Mouse (Mus musculus) limb, embryonic 15.5 days (tissue): ENCODE measurements at regions not wholly inside any gene's neighbourhood (a gene's known extent, or its start where the extent isn't known, plus 50 kb on each side); places are given as distances from the start of the nearest gene placed in this dataset.

Source experiments
- ATAC-seq: fragments of 200-750 bp; cut with Nextera tagmentation; 2 replicates; pipeline ENCODE4 v1.8.0; 2017; ENCODE audit warnings: low read depth, moderate TSS enrichment; ENCODE audit not compliant: insufficient number of reproducible peaks, low FRiP score, low TSS enrichment
- H3K27ac ChIP-seq: fragments of 300-500 bp; sonication (generic); 2 replicates; pipeline ENCODE4 v1.5.1; 2015; ENCODE audit warnings: moderate library complexity, mild to moderate bottlenecking, inconsistent platforms
- H3K27me3 ChIP-seq: fragments of 300-500 bp; sonication (generic); 2 replicates; pipeline ENCODE4 v1.6.1; 2015; ENCODE audit warnings: inconsistent platforms
- H3K36me3 ChIP-seq: fragments of 300-500 bp; sonication (generic); 2 replicates; pipeline ENCODE4 v1.6.1; 2015; ENCODE audit warnings: inconsistent platforms
- H3K4me1 ChIP-seq: fragments of 300-500 bp; sonication (generic); 2 replicates; pipeline ENCODE4 v1.6.1; 2015; ENCODE audit warnings: inconsistent platforms
- H3K4me2 ChIP-seq: fragments of 300-500 bp; sonication (generic); 2 replicates; pipeline ENCODE4 v1.6.1; 2015; ENCODE audit warnings: mild to moderate bottlenecking, inconsistent platforms
- H3K4me3 ChIP-seq: fragments of 300-500 bp; sonication (generic); 2 replicates; pipeline ENCODE4 v1.5.1; 2015; ENCODE audit warnings: mild to moderate bottlenecking, inconsistent platforms
- H3K9ac ChIP-seq: fragments of 300-500 bp; sonication (generic); 2 replicates; pipeline ENCODE4 v1.6.1; 2015; ENCODE audit warnings: inconsistent platforms
- H3K9me3 ChIP-seq: fragments of 300-500 bp; sonication (generic); 2 replicates; pipeline ENCODE4 v1.6.1; 2016; ENCODE audit warnings: inconsistent platforms
- WGBS: fragments of 180-500 bp; shearing (Covaris S2); methylation state at CpG from one replicate; pipeline ENCODE4 v1.1.7; 2015; 5-methylcytosine and 5-hydroxymethylcytosine counted together

- Histone ChIP-seq H3K4me3 (no peak overlapping the region), H3K9me3 (no peaks in the 10 kb centered on the region), H3K4me2 (no peak overlapping the region), H3K36me3 (no peaks in the 10 kb centered on the region), H3K27ac (no peak overlapping the region), H3K9ac (no peak overlapping the region), H3K27me3 (no peaks in the 10 kb centered on the region), H3K4me1 (no peaks in the 10 kb centered on the region)
- ATAC-seq: no peak
- 36% methylated on average over 4 of the region's 4 CpGs for WGBS
Observed at GRCm38 (mm10) chr5:43049381-43050301, 183.3 kb upstream of the Cpeb2 start.

DNA sequence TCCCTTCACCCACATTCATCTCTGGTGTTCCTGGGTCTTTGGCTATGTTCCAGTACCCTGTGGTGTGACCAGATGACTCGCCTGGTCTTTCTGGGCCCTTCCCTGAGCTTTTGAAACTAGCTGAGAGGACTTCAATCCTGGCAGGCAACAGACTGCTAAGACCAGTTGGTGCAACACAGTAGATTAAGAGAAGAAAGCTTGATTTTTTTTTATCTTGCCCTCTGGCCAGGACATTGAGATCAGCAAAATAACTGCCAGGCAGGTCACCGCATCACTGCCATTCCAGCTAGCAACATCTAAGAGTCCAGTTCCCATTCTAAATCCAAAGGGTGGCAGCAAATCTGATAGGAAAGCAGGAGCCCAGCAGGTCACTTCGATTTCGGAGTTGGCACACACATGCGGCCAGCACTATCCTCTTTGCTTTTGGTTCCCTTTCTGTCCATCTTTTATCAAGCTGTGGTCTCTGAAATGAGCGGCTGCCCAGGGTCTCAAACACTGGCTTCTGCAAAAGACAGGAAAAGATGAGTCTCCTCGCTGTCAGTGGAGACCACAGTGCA lies 181.9 kb upstream of the Cpeb2 start:
- Histone ChIP-seq H3K27me3 (no peaks in the 10 kb centered on the region), H3K36me3 (no peaks in the 10 kb centered on the region), H3K9me3 (no peaks in the 10 kb centered on the region), H3K9ac (no peak overlapping the region), H3K4me2 (no peak overlapping the region), H3K4me1 (no peaks in the 10 kb centered on the region), H3K4me3 (no peak overlapping the region), H3K27ac (no peak overlapping the region)
- no peak for ATAC-seq
- 81% methylated on average over 7 of the region's 7 CpGs for WGBS

GRCm38 (mm10) chr5:43052668-43053067 lies 180.3 kb upstream of the Cpeb2 start:
- no peaks in the 10 kb centered on the region for H3K36me3 ChIP-seq
- WGBS: 50% methylated on average over 1 of the region's 1 CpGs

DNA sequence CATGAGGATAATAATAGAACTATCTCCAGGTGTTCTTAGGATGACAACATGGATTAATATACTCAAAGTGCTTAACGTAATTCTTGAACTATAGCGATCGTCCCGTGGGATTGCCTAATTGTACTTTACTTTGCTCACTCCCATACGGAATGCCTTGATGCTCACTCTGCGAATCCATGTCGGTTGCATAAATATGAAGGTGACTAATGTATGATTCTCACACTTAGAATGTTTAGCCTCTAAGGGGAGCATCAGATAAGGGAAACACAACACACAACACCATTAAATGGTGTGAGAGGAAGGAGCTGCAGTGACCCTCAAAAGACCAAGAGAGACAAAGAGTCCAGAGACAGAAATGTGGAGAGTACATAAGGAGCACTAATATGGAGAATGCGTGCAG lies 178.4 kb upstream of the Cpeb2 start:
- 89% methylated on average over 8 of the region's 8 CpGs for WGBS

More at GRCm38 (mm10) chr5:43052668-43053067, 180.3 kb upstream of the Cpeb2 start:
- Histone ChIP-seq H3K27me3 (no peaks in the 10 kb centered on the region), H3K4me2 (no peak overlapping the region), H3K27ac (no peak overlapping the region), H3K9me3 (no peaks in the 10 kb centered on the region), H3K9ac (no peak overlapping the region), H3K4me3 (no peak overlapping the region), H3K4me1 (no peaks in the 10 kb centered on the region)
- no peak for ATAC-seq

DNA sequence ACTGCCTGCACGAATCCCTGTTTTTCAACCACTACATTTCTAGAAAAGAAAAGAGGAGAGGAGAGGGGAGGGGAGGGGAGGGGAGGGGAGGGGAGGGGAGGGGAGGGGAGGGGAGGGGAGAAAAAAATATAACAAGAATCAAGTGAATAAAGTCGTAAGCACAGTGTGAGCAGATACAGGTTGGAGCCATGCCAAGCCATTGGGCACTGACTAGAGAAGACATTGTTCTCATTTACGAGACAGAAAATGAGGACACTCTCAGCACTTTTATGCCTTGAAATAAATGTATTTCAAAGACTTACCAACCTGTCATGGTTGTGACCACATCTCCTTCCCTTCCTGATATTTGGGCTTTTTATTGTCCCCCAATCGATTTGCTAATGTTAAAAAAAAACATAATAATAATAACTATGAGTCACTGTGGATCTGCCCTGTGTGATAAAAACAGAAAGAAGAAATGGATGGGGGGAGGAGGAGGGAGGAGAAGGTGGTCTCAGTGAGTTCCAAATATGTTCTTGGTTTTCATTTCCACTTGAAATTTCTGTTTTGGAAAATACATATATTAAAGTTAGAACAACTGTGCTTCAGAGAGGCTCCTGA lies 177.8 kb upstream of the Cpeb2 start:
- WGBS: 60% methylated on average over 4 of the region's 4 CpGs
- no peak overlapping the region for H3K4me2 ChIP-seq
- peak overlapping the region; percentile 38; the same call in 1 of the 2 replicates for H3K27ac ChIP-seq
- no peaks in the 10 kb centered on the region for H3K4me1 ChIP-seq
- no peaks in the 10 kb centered on the region for H3K9me3 ChIP-seq
- no peaks in the 10 kb centered on the region for H3K27me3 ChIP-seq
- no peak for ATAC-seq
- H3K4me3 ChIP-seq: no peak overlapping the region
- H3K9ac ChIP-seq: no peak overlapping the region
- no peaks in the 10 kb centered on the region for H3K36me3 ChIP-seq

More for the DNA sequence above, 178.4 kb upstream of the Cpeb2 start:
- no peak for ATAC-seq
- no peak overlapping the region for H3K4me2 ChIP-seq
- no peaks in the 10 kb centered on the region for H3K4me1 ChIP-seq
- H3K9me3 ChIP-seq: no peaks in the 10 kb centered on the region
- no peaks in the 10 kb centered on the region for H3K36me3 ChIP-seq
- H3K9ac ChIP-seq: no peak overlapping the region
- H3K27me3 ChIP-seq: no peaks in the 10 kb centered on the region
- H3K27ac ChIP-seq: no peak overlapping the region
- H3K4me3 ChIP-seq: no peak overlapping the region

DNA sequence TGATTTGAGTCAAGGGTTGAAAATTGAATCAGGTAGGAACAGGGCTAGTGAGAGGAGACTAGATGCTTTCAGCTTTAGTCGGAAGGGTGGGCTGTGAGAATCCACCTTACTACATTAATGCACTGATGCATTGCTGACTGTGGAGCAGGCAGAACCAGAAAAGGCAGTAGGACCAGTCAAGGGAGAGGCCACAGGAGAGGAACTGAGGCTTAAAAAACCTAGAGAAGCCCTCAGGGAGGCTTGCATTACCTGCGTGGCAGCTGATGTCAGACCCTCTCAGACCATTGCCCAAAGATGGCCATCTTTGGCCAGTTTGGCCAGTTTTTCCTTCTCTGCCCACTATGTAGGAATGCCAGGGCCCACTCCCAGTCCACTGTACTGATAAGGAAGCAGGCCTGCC lies 176.5 kb upstream of the Cpeb2 start:
- 79% methylated on average over 2 of the region's 2 CpGs for WGBS
- Histone ChIP-seq H3K9me3 (no peaks in the 10 kb centered on the region), H3K4me2 (no peak overlapping the region), H3K4me1 (no peaks in the 10 kb centered on the region), H3K27ac (no peak overlapping the region), H3K4me3 (no peak overlapping the region), H3K9ac (no peak overlapping the region), H3K27me3 (no peaks in the 10 kb centered on the region), H3K36me3 (no peaks in the 10 kb centered on the region)
- ATAC-seq: no peak

DNA sequence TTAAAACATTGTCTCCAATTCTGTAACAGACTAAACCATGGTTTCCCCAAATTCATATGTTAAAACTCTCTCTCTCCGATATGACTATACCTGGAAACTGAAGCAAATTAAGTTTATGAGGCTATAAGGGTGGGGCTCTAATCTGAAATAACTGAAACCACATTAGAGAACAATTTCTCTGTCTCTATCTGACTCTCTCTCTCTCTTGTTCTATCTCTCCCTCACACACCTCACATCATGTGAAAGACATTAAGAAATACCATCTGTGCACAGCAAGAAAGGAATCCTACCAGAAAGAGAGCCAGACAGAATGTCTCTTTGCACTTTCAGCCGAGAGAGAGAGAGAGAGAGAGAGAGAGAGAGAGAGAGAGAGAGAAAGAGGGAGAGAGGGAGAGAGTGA lies 171.7 kb upstream of the Cpeb2 start:
- H3K9ac ChIP-seq: no peak overlapping the region
- ATAC-seq: no peak
- H3K36me3 ChIP-seq: no peaks in the 10 kb centered on the region
- no peak overlapping the region for H3K27ac ChIP-seq
- no peak overlapping the region for H3K4me2 ChIP-seq
- H3K27me3 ChIP-seq: no peaks in the 10 kb centered on the region
- H3K4me1 ChIP-seq: no peaks in the 10 kb centered on the region
- no peaks in the 10 kb centered on the region for H3K9me3 ChIP-seq
- H3K4me3 ChIP-seq: no peak overlapping the region
- WGBS: 32% methylated on average over 2 of the region's 2 CpGs

GRCm38 (mm10) chr5:43061797-43062391 lies 171.1 kb upstream of the Cpeb2 start:
- no peak for ATAC-seq

DNA sequence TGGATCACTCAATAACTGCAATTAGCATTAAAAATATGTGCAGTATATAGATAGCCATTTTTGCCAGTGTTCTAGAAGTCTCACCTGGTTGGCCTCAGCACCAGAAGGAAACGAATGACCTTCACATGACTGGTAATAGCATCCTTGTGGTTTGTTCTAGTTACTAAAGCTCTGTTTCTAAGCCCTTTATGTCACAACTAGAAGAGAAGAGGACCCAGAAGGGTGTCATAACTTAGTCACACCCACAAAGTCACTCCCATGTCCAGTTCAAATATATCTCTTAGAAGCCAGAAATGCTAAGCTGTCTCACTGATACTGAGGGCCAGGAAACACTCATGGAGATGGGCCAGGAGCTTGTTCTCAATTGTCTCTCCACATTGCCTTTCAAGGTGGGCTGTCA lies 170.5 kb upstream of the Cpeb2 start:
- no peak overlapping the region for H3K4me2 ChIP-seq
- ATAC-seq: no peak
- no peaks in the 10 kb centered on the region for H3K9me3 ChIP-seq
- no peak overlapping the region for H3K27ac ChIP-seq
- H3K4me1 ChIP-seq: no peaks in the 10 kb centered on the region
- H3K27me3 ChIP-seq: no peaks in the 10 kb centered on the region
- WGBS: 84% methylated on average over 1 of the region's 1 CpGs
- H3K4me3 ChIP-seq: no peak overlapping the region
- no peaks in the 10 kb centered on the region for H3K36me3 ChIP-seq
- H3K9ac ChIP-seq: no peak overlapping the region

More at GRCm38 (mm10) chr5:43061797-43062391, 171.1 kb upstream of the Cpeb2 start:
- Histone ChIP-seq H3K9me3 (no peaks in the 10 kb centered on the region), H3K4me1 (no peaks in the 10 kb centered on the region), H3K27ac (no peak overlapping the region), H3K36me3 (no peaks in the 10 kb centered on the region), H3K4me2 (no peak overlapping the region), H3K9ac (no peak overlapping the region), H3K4me3 (no peak overlapping the region), H3K27me3 (no peaks in the 10 kb centered on the region)
- 71% methylated on average over 1 of the region's 1 CpGs for WGBS

DNA sequence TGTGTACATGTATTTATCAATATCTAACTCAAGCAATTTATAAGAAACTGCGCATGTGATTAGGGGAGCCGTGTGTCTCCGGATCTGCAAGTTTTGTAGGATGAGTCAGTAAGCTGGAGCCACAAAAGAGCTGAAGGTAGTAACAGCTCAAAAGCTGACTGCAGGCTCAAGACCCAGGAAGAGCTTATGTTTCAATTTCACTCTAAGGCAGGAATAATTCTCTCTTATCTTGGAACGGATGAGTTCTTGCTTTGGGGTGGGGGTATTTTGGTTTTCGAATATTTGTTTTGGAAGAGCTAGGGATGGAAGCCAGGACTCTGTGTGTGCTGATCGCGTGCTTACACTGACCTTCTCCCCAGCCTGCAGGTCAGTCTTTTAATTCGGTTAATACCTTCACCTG lies 169.6 kb upstream of the Cpeb2 start:
- Histone ChIP-seq H3K4me1 (no peaks in the 10 kb centered on the region), H3K4me2 (no peak overlapping the region), H3K27me3 (no peaks in the 10 kb centered on the region), H3K36me3 (no peaks in the 10 kb centered on the region), H3K4me3 (no peak overlapping the region), H3K9ac (no peak overlapping the region), H3K27ac (no peak overlapping the region), H3K9me3 (no peaks in the 10 kb centered on the region)
- 84% methylated on average over 8 of the region's 8 CpGs for WGBS
- ATAC-seq: no peak

- 83% methylated on average over 3 of the region's 3 CpGs for WGBS
- no peaks in the 10 kb centered on the region for H3K27me3 ChIP-seq
- H3K9me3 ChIP-seq: no peaks in the 10 kb centered on the region
- no peak overlapping the region for H3K27ac ChIP-seq
- no peak overlapping the region for H3K9ac ChIP-seq
- no peak overlapping the region for H3K4me2 ChIP-seq
- no peak for ATAC-seq
- H3K4me1 ChIP-seq: no peaks in the 10 kb centered on the region
- H3K4me3 ChIP-seq: no peak overlapping the region
- no peaks in the 10 kb centered on the region for H3K36me3 ChIP-seq
Observed at GRCm38 (mm10) chr5:43071541-43071940, 161.4 kb upstream of the Cpeb2 start.

DNA sequence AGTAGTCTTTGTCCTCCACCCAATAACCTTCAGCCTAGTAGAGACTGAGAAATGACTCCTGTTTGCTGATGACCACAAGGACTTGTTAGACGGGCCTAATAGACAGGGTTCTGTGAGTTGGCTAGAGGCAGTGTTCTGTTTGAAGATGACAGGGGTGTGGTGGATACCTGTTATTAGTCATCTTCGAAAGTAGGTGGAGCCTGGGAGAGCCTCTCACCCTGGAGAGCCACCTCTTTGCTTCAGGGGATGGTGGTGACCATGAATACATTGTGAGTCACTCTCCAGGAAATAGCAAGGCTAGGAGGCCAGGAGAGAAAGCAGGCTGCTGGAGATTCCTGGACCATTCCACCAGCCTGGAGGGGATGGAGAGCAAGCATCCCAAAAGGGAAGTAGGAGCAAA lies 160.6 kb upstream of the Cpeb2 start:
- no peak overlapping the region for H3K27ac ChIP-seq
- no peaks in the 10 kb centered on the region for H3K9me3 ChIP-seq
- H3K4me2 ChIP-seq: no peak overlapping the region
- WGBS: 77% methylated on average over 2 of the region's 2 CpGs
- no peak for ATAC-seq
- H3K4me3 ChIP-seq: no peak overlapping the region
- no peaks in the 10 kb centered on the region for H3K36me3 ChIP-seq
- H3K27me3 ChIP-seq: no peaks in the 10 kb centered on the region
- H3K9ac ChIP-seq: no peak overlapping the region
- no peaks in the 10 kb centered on the region for H3K4me1 ChIP-seq
